Mouse (Mus musculus): ENCODE results near the gene Rbm42. TPM values are rescaled to one million over a fixed set of nuclear protein-coding genes. Genes with fewer than 3 reads are reported as not detected.

Gene Rbm42
- polyA plus RNA-seq, 1 experiment from 2014 or later, result 41.8 TPM

GRCm38 (mm10) chr7:30604424-30604823, 45.7 kb downstream of the Rbm42 start:
- H3K4me3 ChIP-seq (ENCODE audit: low read depth, low read length), result no peak overlapping the region
- no peaks in the 10 kb centered on the region for H3K36me3 ChIP-seq (replicated peaks; ENCODE audit: insufficient read depth, low read length)
- H3K9ac ChIP-seq (replicated peaks), result no peak overlapping the region
- ATAC-seq (no peak), DNase-seq (no peak)
- no peaks in the 10 kb centered on the region for H3K27me3 ChIP-seq (ENCODE audit: insufficient read depth, low read length)
- 51% methylated on average over 8 of the region's 8 CpGs for WGBS (ENCODE audit: insufficient replicate concordance)
- H3K9me3 ChIP-seq (ENCODE audit: low read length), result no peaks in the 10 kb centered on the region
- H3K27ac ChIP-seq (ENCODE audit: low read depth), result no peak overlapping the region
- TF ChIP-seq EP300 (IDR thresholded peaks at IDR 0.05; ENCODE audit: low read depth) (no peak), CTCF (IDR thresholded peaks at IDR 0.05; ENCODE audit: low read depth) (no peak)
- peaks cover 13% of the 10 kb centered on the region for H3K4me1 ChIP-seq (ENCODE audit: insufficient read depth)
- H3K4me2 ChIP-seq (ENCODE audit: low read depth, low read length), result no peak overlapping the region

DNA sequence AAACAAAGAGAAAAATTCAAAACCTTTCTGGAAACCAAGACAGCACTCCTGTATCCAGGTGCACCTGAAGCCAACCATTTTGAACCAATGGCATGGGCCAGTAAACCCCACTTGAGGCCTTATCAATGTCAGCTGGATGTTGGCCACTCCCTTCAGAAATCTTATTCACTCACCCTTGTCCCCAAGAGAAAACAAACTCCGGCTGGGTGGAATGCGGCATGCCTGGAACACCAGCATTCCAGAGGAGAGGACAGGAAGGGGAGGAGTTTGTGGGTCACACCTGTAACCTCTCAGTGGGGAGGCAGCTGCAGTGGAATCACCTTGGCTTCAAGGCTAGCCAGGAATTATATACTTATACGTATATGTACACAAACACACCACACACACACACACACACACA, 47.5 kb downstream of the Rbm42 start:
- Histone ChIP-seq H3K4me1 (ENCODE audit: insufficient read depth) (peaks cover 13% of the 10 kb centered on the region), H3K4me2 (ENCODE audit: low read depth, low read length) (no peak overlapping the region), H3K27ac (ENCODE audit: low read depth) (no peak overlapping the region), H3K36me3 (replicated peaks; ENCODE audit: insufficient read depth, low read length) (no peaks in the 10 kb centered on the region), H3K9me3 (ENCODE audit: low read length) (no peaks in the 10 kb centered on the region), H3K27me3 (ENCODE audit: insufficient read depth, low read length) (no peaks in the 10 kb centered on the region), H3K9ac (replicated peaks) (no peak overlapping the region), H3K4me3 (ENCODE audit: low read depth, low read length) (no peak overlapping the region)
- no peak for DNase-seq
- no peak for TF ChIP-seq CTCF (IDR thresholded peaks at IDR 0.05; ENCODE audit: low read depth)
- no peak for TF ChIP-seq EP300 (IDR thresholded peaks at IDR 0.05; ENCODE audit: low read depth)
- ATAC-seq, result no peak
- 53% methylated on average over 3 of the region's 3 CpGs for WGBS (ENCODE audit: insufficient replicate concordance)

DNA sequence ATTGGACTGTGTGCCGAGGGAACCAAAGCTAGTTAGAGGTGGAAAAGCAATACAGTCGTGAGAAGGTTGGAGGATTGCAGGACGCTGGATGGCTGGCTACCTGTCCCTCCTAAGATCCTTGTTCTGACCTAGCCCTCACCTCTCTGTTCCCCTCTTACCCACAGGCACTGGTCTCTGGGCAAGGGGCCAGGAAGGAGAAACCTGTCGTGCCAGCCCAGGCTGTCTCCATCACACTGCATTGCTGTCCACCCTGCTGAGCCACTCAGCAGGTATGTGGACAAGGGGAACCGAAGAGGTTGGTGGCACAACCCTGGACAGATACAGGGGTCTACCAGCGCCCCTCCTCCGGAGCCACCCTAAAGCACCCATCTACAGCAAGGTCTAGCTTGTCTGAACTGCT, 49.5 kb downstream of the Rbm42 start:
- Histone ChIP-seq H3K27ac (ENCODE audit: low read depth) (no peak overlapping the region), H3K9me3 (ENCODE audit: low read length) (no peaks in the 10 kb centered on the region)
- 70% methylated on average over 7 of the region's 7 CpGs for WGBS (ENCODE audit: insufficient replicate concordance)

GRCm38 (mm10) chr7:30599933-30600353, 50.2 kb downstream of the Rbm42 start:
- H3K9ac ChIP-seq (replicated peaks), result 0 out of 2 replicates have a peak overlapping the region, but pooled peaks have one; percentile 41
- H3K36me3 ChIP-seq (replicated peaks; ENCODE audit: insufficient read depth, low read length), result no peaks in the 10 kb centered on the region
- H3K4me2 ChIP-seq (ENCODE audit: low read depth, low read length), result peak overlapping the region; percentile 40
- no peak overlapping the region for H3K4me3 ChIP-seq (ENCODE audit: low read depth, low read length)
- peaks cover 13% of the 10 kb centered on the region for H3K4me1 ChIP-seq (ENCODE audit: insufficient read depth)
- no peak for TF ChIP-seq CTCF (IDR thresholded peaks at IDR 0.05; ENCODE audit: low read depth)
- no peak for TF ChIP-seq EP300 (IDR thresholded peaks at IDR 0.05; ENCODE audit: low read depth)
- no peak overlapping the region for H3K27ac ChIP-seq (ENCODE audit: low read depth)
- ATAC-seq, result peak; percentile 99
- no peaks in the 10 kb centered on the region for H3K27me3 ChIP-seq (ENCODE audit: insufficient read depth, low read length)
- peak; percentile 92 for DNase-seq
- WGBS (ENCODE audit: insufficient replicate concordance), result 5% methylated on average over 16 of the region's 16 CpGs
- H3K9me3 ChIP-seq (ENCODE audit: low read length), result no peaks in the 10 kb centered on the region

More for the DNA sequence above, 49.5 kb downstream of the Rbm42 start:
- ATAC-seq, result no peak
- DNase-seq, result no peak
- Histone ChIP-seq H3K36me3 (replicated peaks; ENCODE audit: insufficient read depth, low read length) (no peaks in the 10 kb centered on the region), H3K9ac (replicated peaks) (no peak overlapping the region), H3K27me3 (ENCODE audit: insufficient read depth, low read length) (no peaks in the 10 kb centered on the region), H3K4me1 (ENCODE audit: insufficient read depth) (peaks cover 13% of the 10 kb centered on the region), H3K4me3 (ENCODE audit: low read depth, low read length) (no peak overlapping the region), H3K4me2 (ENCODE audit: low read depth, low read length) (no peak overlapping the region)
- TF ChIP-seq CTCF (IDR thresholded peaks at IDR 0.05; ENCODE audit: low read depth) (no peak), EP300 (IDR thresholded peaks at IDR 0.05; ENCODE audit: low read depth) (no peak)

- Histone ChIP-seq H3K27me3 (ENCODE audit: insufficient read depth, low read length) (no peaks in the 10 kb centered on the region), H3K27ac (ENCODE audit: low read depth) (no peak within 1 kb of the TSS; the same call in 1 of the 2 replicates), H3K9me3 (ENCODE audit: low read length) (no peaks in the 10 kb centered on the region), H3K36me3 (replicated peaks; ENCODE audit: insufficient read depth, low read length) (no peaks in the 10 kb centered on the region), H3K4me3 (ENCODE audit: low read depth, low read length) (no peak within 1 kb of the TSS), H3K4me2 (ENCODE audit: low read depth, low read length) (peak within 1 kb of the TSS; percentile 40; the same call in 1 of the 2 replicates), H3K4me1 (ENCODE audit: insufficient read depth) (peaks cover 16% of the 10 kb centered on the region), H3K9ac (replicated peaks) (0 out of 2 replicates have a peak within 1 kb of the TSS, but pooled peaks have one; percentile 41)
- TF ChIP-seq CTCF (IDR thresholded peaks at IDR 0.05; ENCODE audit: low read depth) (no peak), EP300 (IDR thresholded peaks at IDR 0.05; ENCODE audit: low read depth) (no peak)
- no peak for DNase-seq
- no peak for ATAC-seq
- WGBS (ENCODE audit: insufficient replicate concordance), result 87% methylated on average over 12 of the region's 12 CpGs
Measured at GRCm38 (mm10) chr7:30598786-30599185, 51.3 kb downstream of the Rbm42 start, which contains the start of gene Zbtb32. Gene Zbtb32 (minus strand): TSS chr7:30598909.

GRCm38 (mm10) chr7:30596811-30597210, 53.3 kb downstream of the Rbm42 start:
- no peak for DNase-seq
- Histone ChIP-seq H3K4me2 (ENCODE audit: low read depth, low read length) (no peak overlapping the region), H3K27ac (ENCODE audit: low read depth) (no peak overlapping the region), H3K27me3 (ENCODE audit: insufficient read depth, low read length) (no peaks in the 10 kb centered on the region), H3K9ac (replicated peaks) (no peak overlapping the region), H3K36me3 (replicated peaks; ENCODE audit: insufficient read depth, low read length) (no peaks in the 10 kb centered on the region), H3K9me3 (ENCODE audit: low read length) (no peaks in the 10 kb centered on the region), H3K4me3 (ENCODE audit: low read depth, low read length) (no peak overlapping the region), H3K4me1 (ENCODE audit: insufficient read depth) (peaks cover 16% of the 10 kb centered on the region)
- WGBS (ENCODE audit: insufficient replicate concordance), result 76% methylated on average over 5 of the region's 5 CpGs
- TF ChIP-seq EP300 (IDR thresholded peaks at IDR 0.05; ENCODE audit: low read depth) (no peak), CTCF (IDR thresholded peaks at IDR 0.05; ENCODE audit: low read depth) (no peak)
- no peak for ATAC-seq
